Mouse (Mus musculus): ENCODE measurements at regions not wholly inside any gene's neighbourhood (a gene's known extent, or its start where the extent isn't known, plus 50 kb on each side); places are given as distances from the start of the nearest gene placed in this dataset.

GRCm38 (mm10) chr11:64754076-64754475 is 224.8 kb upstream of the Elac2 start:
- no peak overlapping the region for H3K4me3 ChIP-seq (ENCODE audit: insufficient read depth, low read length)
- peaks cover 7% of the 10 kb centered on the region for H3K4me1 ChIP-seq (ENCODE audit: control insufficient read depth, insufficient read depth, low read length)
- no peak for TF ChIP-seq CTCF (IDR thresholded peaks at IDR 0.05; ENCODE audit: borderline replicate concordance, insufficient read depth, low read length)
- no peak overlapping the region for H3K27ac ChIP-seq (ENCODE audit: insufficient read depth, low read length)

- Histone ChIP-seq H3K27ac (ENCODE audit: insufficient read depth, low read length) (no peak overlapping the region), H3K4me3 (ENCODE audit: insufficient read depth, low read length) (no peak overlapping the region), H3K4me1 (ENCODE audit: control insufficient read depth, insufficient read depth, low read length) (peaks cover 1% of the 10 kb centered on the region; the same call in 1 of the 2 replicates)
- no peak for TF ChIP-seq CTCF (IDR thresholded peaks at IDR 0.05; ENCODE audit: borderline replicate concordance, insufficient read depth, low read length)
- TF ChIP-seq POLR2A (IDR thresholded peaks at IDR 0.05; ENCODE audit: low read depth, low read length) = no peak
Observed at GRCm38 (mm10) chr11:64755563-64755962, 223.3 kb upstream of the Elac2 start.

- no peaks in the 10 kb centered on the region; the same call in 1 of the 2 replicates for H3K4me1 ChIP-seq (ENCODE audit: control insufficient read depth, insufficient read depth, low read length)
- TF ChIP-seq CTCF (IDR thresholded peaks at IDR 0.05; ENCODE audit: borderline replicate concordance, insufficient read depth, low read length) = no peak
- no peak for TF ChIP-seq POLR2A (IDR thresholded peaks at IDR 0.05; ENCODE audit: low read depth, low read length)
- no peak overlapping the region for H3K27ac ChIP-seq (ENCODE audit: insufficient read depth, low read length)
- H3K4me3 ChIP-seq (ENCODE audit: insufficient read depth, low read length) = no peak overlapping the region
Observed at GRCm38 (mm10) chr11:64760626-64761025, 218.2 kb upstream of the Elac2 start.

- no peak overlapping the region for H3K27ac ChIP-seq (ENCODE audit: insufficient read depth, low read length)
- TF ChIP-seq CTCF (IDR thresholded peaks at IDR 0.05; ENCODE audit: borderline replicate concordance, insufficient read depth, low read length) (no peak), POLR2A (IDR thresholded peaks at IDR 0.05; ENCODE audit: low read depth, low read length) (no peak)
- no peak overlapping the region for H3K4me3 ChIP-seq (ENCODE audit: insufficient read depth, low read length)
- H3K4me1 ChIP-seq (ENCODE audit: control insufficient read depth, insufficient read depth, low read length) = no peaks in the 10 kb centered on the region; the same call in 1 of the 2 replicates
Observed at GRCm38 (mm10) chr11:64762755-64763154, 216.1 kb upstream of the Elac2 start.

- TF ChIP-seq CTCF (IDR thresholded peaks at IDR 0.05; ENCODE audit: borderline replicate concordance, insufficient read depth, low read length) (no peak), POLR2A (IDR thresholded peaks at IDR 0.05; ENCODE audit: low read depth, low read length) (no peak)
- no peaks in the 10 kb centered on the region; the same call in 1 of the 2 replicates for H3K4me1 ChIP-seq (ENCODE audit: control insufficient read depth, insufficient read depth, low read length)
- H3K4me3 ChIP-seq (ENCODE audit: insufficient read depth, low read length) = no peak overlapping the region
- no peak overlapping the region for H3K27ac ChIP-seq (ENCODE audit: insufficient read depth, low read length)
Observed at GRCm38 (mm10) chr11:64764056-64764455, 214.8 kb upstream of the Elac2 start.

- no peaks in the 10 kb centered on the region for H3K4me1 ChIP-seq (ENCODE audit: control insufficient read depth, insufficient read depth, low read length)
- TF ChIP-seq POLR2A (IDR thresholded peaks at IDR 0.05; ENCODE audit: low read depth, low read length) (no peak), CTCF (IDR thresholded peaks at IDR 0.05; ENCODE audit: borderline replicate concordance, insufficient read depth, low read length) (no peak)
- no peak overlapping the region for H3K4me3 ChIP-seq (ENCODE audit: insufficient read depth, low read length)
- no peak overlapping the region for H3K27ac ChIP-seq (ENCODE audit: insufficient read depth, low read length)
Observed at GRCm38 (mm10) chr11:64776691-64777090, 202.1 kb upstream of the Elac2 start.

GRCm38 (mm10) chr11:64800246-64801121 is 178.4 kb upstream of the Elac2 start:
- TF ChIP-seq CTCF (IDR thresholded peaks at IDR 0.05; ENCODE audit: borderline replicate concordance, insufficient read depth, low read length) (no peak), POLR2A (IDR thresholded peaks at IDR 0.05; ENCODE audit: low read depth, low read length) (no peak)
- H3K4me3 ChIP-seq (ENCODE audit: insufficient read depth, low read length) = no peak overlapping the region
- no peaks in the 10 kb centered on the region for H3K4me1 ChIP-seq (ENCODE audit: control insufficient read depth, insufficient read depth, low read length)
- H3K27ac ChIP-seq (ENCODE audit: insufficient read depth, low read length) = no peak overlapping the region

GRCm38 (mm10) chr11:64801351-64801750 is 177.5 kb upstream of the Elac2 start:
- TF ChIP-seq POLR2A (IDR thresholded peaks at IDR 0.05; ENCODE audit: low read depth, low read length) = no peak
- TF ChIP-seq CTCF (IDR thresholded peaks at IDR 0.05; ENCODE audit: borderline replicate concordance, insufficient read depth, low read length) = no peak
- no peak overlapping the region for H3K4me3 ChIP-seq (ENCODE audit: insufficient read depth, low read length)
- H3K4me1 ChIP-seq (ENCODE audit: control insufficient read depth, insufficient read depth, low read length) = no peaks in the 10 kb centered on the region
- no peak overlapping the region for H3K27ac ChIP-seq (ENCODE audit: insufficient read depth, low read length)

GRCm38 (mm10) chr11:64805567-64805966 is 173.3 kb upstream of the Elac2 start:
- H3K4me1 ChIP-seq (ENCODE audit: control insufficient read depth, insufficient read depth, low read length) = no peaks in the 10 kb centered on the region
- H3K4me3 ChIP-seq (ENCODE audit: insufficient read depth, low read length) = no peak overlapping the region
- TF ChIP-seq CTCF (IDR thresholded peaks at IDR 0.05; ENCODE audit: borderline replicate concordance, insufficient read depth, low read length) (no peak), POLR2A (IDR thresholded peaks at IDR 0.05; ENCODE audit: low read depth, low read length) (no peak)
- no peak overlapping the region for H3K27ac ChIP-seq (ENCODE audit: insufficient read depth, low read length)

- Histone ChIP-seq H3K27ac (ENCODE audit: insufficient read depth, low read length) (no peak overlapping the region), H3K4me3 (ENCODE audit: insufficient read depth, low read length) (no peak overlapping the region), H3K4me1 (ENCODE audit: control insufficient read depth, insufficient read depth, low read length) (no peaks in the 10 kb centered on the region)
- TF ChIP-seq POLR2A (IDR thresholded peaks at IDR 0.05; ENCODE audit: low read depth, low read length) (no peak), CTCF (IDR thresholded peaks at IDR 0.05; ENCODE audit: borderline replicate concordance, insufficient read depth, low read length) (no peak)
Observed at GRCm38 (mm10) chr11:64812408-64812807, 166.4 kb upstream of the Elac2 start.

Data from embryonic fibroblast, embryonic 13.5 days (primary cell).